ENCODE assay signal across 17 mouse cellular contexts in the genomic region with DNA sequence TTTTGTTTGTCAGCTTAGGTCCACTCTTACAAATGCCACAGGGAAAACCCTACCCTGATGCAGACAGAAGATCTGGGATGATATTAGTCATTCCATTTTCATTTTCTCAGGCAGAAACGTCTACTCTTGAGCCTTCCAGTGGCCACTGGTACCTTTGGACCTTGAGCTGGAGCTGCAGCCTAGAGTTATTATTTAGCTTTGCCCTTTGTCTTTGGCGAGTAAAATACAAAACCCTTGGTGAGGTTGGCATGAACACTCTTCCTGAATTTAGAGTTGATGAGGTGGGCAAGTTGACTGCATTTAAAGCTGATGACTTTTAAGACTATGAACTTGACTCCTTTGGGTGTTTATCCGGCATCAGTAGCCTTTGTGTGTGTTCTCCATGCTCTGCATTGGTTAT.
"Had no signal": no experiment of that assay in that cellular context is flagged by ENCODE, and none has a peak within 500 bp of the region (broad histone marks: within the 10 kb centered on the region; RNA-seq: fewer than 3 reads in every experiment).

No protein-coding gene starts in this region.

- DNase-seq: lung, embryonic 14.5 days; lung, postnatal 10 days; lung, postnatal 4 days; midbrain, embryonic 14.5 days; retina, postnatal 1 day; right cerebral cortex, adult 18-20 months; right cerebral cortex, postnatal 25 days; right cerebral cortex, postnatal 4 days; spleen, adult 18-20 months; thymus, adult 18-20 months; thymus, postnatal 14 days; thymus, postnatal 36 days had no signal

- H3K4me1 ChIP-seq: midbrain, embryonic 12.5 days; neural tube, embryonic 15.5 days had no signal

- H3K27me3 ChIP-seq: neural tube, embryonic 13.5 days; neural tube, embryonic 15.5 days had no signal

- H3K27ac ChIP-seq: midbrain, embryonic 10.5 days; midbrain, embryonic 12.5 days; neural tube, embryonic 13.5 days; neural tube, embryonic 15.5 days had no signal

- H3K36me3 ChIP-seq: midbrain, embryonic 10.5 days; midbrain, embryonic 12.5 days; neural tube, embryonic 13.5 days; neural tube, embryonic 15.5 days had no signal

- H3K9me3 ChIP-seq: midbrain, embryonic 10.5 days; midbrain, embryonic 12.5 days; neural tube, embryonic 13.5 days; neural tube, embryonic 15.5 days had no signal

- H3K4me3 ChIP-seq: midbrain, embryonic 10.5 days; midbrain, embryonic 12.5 days; myocyte; neural tube, embryonic 13.5 days; neural tube, embryonic 15.5 days had no signal
